Mouse (Mus musculus) MEL (cell line): ENCODE data around the gene Fyn.

ENCODE experiments used
- CTCF ChIP-seq, 3 experiments: IDR thresholded peaks in 2 of 3; conservative IDR thresholded peaks in 1 of 3; 2 replicates each; pipeline ENCODE4 v1.5.1; 2011 to 2012; ENCODE audit warnings: low read length in 3 of 3, low read depth in 2 of 3, mild to moderate bottlenecking in 2 of 3, improper control_type of control experiment in 1 of 3, inconsistent platforms in 1 of 3, mixed read lengths in 1 of 3, moderate library complexity in 1 of 3; ENCODE audit not compliant: control insufficient read depth in 1 of 3, insufficient read depth in 1 of 3, poor library complexity in 1 of 3, severe bottlenecking in 1 of 3
- POLR2A ChIP-seq, 2 experiments: IDR thresholded peaks; 2 replicates each; pipeline ENCODE4 v1.6.1; 2011 to 2012; ENCODE audit warnings: low read length in 2 of 2, mild to moderate bottlenecking in 2 of 2, control low read depth in 1 of 2, improper control_type of control experiment in 1 of 2, low read depth in 1 of 2, moderate library complexity in 1 of 2; ENCODE audit not compliant: control insufficient read depth in 1 of 2, insufficient read depth in 1 of 2, poor library complexity in 1 of 2

DNA sequence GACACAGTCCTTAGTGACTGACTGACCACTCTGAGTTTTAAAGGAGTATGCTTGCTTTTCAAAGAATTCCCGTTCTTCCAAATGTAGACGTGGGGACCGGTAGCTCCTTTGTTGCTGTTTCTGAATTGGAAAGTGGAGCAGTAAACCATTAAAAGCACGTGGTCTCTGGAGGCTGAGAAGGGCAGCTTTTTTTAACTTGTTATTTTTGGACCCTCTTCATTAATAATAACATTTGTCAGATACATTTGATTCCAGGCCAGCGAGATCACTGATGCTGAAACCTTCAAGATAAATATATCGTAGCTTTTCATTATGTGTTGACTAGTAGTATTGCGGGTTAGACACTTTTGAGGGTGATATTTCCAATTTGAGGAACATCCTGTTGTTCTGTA is 38.1 kb downstream of the Fyn start:
- TF ChIP-seq POLR2A (IDR thresholded peaks at IDR 0.05; ENCODE audit: control insufficient read depth in 1 of 2, insufficient read depth in 1 of 2, low read depth in 1 of 2, low read length in 2 of 2, poor library complexity in 1 of 2) (no peak), CTCF (IDR thresholded peaks at IDR 0.05 in 2 of 3, conservative IDR thresholded peaks at IDR 0.05 in 1 of 3; ENCODE audit: control insufficient read depth in 1 of 3, insufficient read depth in 1 of 3, low read depth in 2 of 3, low read length in 3 of 3, poor library complexity in 1 of 3, severe bottlenecking in 1 of 3) (no peak)
